Mouse (Mus musculus): ENCODE data around the gene Trp53tg5. TPM values are rescaled to one million over a fixed set of nuclear protein-coding genes. Genes with fewer than 3 reads are reported as not detected.

Trp53tg5 gene
- polyA plus RNA-seq, 1 experiment from 2014 or later = not detected

DNA sequence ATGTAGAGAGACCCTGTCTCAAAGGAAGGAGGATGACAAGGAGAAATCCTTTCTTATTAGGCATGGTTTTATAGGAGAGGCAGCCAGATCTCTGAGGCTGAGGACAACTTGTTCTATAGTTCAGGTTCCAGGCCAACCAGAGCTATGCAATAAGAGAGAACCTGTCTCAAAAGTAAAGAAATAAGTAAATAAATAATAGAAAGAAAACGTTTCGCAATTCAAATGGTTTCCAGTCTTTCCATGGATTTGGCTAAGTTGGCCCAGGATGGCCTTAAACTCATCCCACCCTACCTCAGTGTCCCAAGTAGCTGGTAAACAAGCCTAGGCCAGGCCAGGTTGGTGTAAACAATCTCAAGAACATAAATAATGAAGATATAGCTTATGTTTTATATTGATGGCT is 28.8 kb downstream of the Trp53tg5 start:
- WGBS = 89% methylated on average over 2 of the region's 2 CpGs
- no peaks in the 10 kb centered on the region for H3K9me3 ChIP-seq (replicated peaks)
- H3K27me3 ChIP-seq = peaks cover 4% of the 10 kb centered on the region; the same call in 1 of the 2 replicates
- no peak overlapping the region for H3K4me2 ChIP-seq
- no peak overlapping the region for H3K9ac ChIP-seq
- H3K4me1 ChIP-seq = peaks cover 38% of the 10 kb centered on the region
- H3K4me3 ChIP-seq (replicated peaks) = no peak overlapping the region
- H3K36me3 ChIP-seq = no peaks in the 10 kb centered on the region
- ATAC-seq (replicated peaks; ENCODE audit: low FRiP score) = no peak
- no peak overlapping the region for H3K27ac ChIP-seq

DNA sequence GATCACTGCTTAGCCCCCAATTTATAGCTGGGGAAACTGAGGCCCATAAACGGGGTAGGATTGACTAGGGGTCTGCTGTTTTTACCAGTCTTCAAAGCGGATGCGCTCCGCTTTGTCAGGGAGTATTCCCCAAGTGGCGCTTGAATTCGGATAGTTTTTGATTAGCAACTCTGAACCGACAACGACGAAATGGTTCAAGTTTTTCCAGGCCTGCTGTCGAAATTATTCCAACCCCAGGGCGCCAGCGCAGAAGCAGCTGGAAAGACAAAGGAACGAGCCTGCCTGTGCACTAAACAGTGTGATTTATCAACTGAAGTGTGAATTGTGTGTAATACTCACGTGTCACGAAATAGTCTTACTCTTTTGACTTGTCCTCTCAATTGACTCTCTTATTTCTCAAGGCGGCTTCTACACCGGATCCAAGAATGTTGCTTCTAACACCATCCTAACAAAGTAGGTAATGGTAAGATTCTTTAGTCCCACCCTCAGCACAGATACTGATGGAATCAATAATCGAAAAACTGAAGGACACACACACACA is 30.0 kb downstream of the Trp53tg5 start, which contains the start of gene Sdc4:
Gene Sdc4 (minus strand): TSS at position 428 of the 541 bp plus-strand sequence.
- peak within 1 kb of the TSS; percentile 86 for H3K27ac ChIP-seq
- H3K36me3 ChIP-seq = no peaks in the 10 kb centered on the region
- ATAC-seq (replicated peaks; ENCODE audit: low FRiP score) = no peak
- H3K27me3 ChIP-seq = peaks cover 4% of the 10 kb centered on the region; the same call in 1 of the 2 replicates
- peaks cover 49% of the 10 kb centered on the region for H3K4me1 ChIP-seq
- H3K4me2 ChIP-seq = peak within 1 kb of the TSS; percentile 78
- WGBS = 8% methylated on average over 18 of the region's 18 CpGs
- H3K9ac ChIP-seq = peak within 1 kb of the TSS; percentile 72
- no peaks in the 10 kb centered on the region for H3K9me3 ChIP-seq (replicated peaks)
- H3K4me3 ChIP-seq (replicated peaks) = peak within 1 kb of the TSS; percentile 63

DNA sequence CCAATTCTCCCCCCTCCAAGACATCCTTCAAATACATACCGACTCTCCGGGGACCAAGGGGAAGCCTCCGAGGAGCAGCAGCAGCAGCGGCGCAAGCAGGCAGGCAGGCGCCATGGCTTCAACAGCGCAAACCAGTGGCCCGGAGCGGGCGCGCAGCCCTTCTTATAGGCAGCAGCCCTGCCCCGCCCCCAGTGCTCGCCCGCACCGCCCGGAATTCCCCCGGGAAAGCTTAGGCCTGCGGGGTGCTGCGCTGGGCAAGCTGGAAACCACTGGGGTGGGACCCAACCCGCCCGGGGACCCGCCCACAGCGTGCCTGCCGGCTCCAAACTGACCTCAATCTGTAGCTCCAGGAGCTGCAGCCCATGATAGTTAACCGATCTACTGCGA is 30.5 kb downstream of the Trp53tg5 start:
- under 1% methylated on average over 26 of the region's 26 CpGs for WGBS
- Histone ChIP-seq H3K27ac (peak overlapping the region; percentile 86), H3K4me3 (replicated peaks) (peak overlapping the region; percentile 63), H3K4me2 (peak overlapping the region; percentile 78), H3K9me3 (replicated peaks) (no peaks in the 10 kb centered on the region), H3K27me3 (peaks cover 4% of the 10 kb centered on the region; the same call in 1 of the 2 replicates), H3K36me3 (no peaks in the 10 kb centered on the region), H3K9ac (peak overlapping the region; percentile 72), H3K4me1 (peaks cover 54% of the 10 kb centered on the region)
- ATAC-seq (replicated peaks; ENCODE audit: low FRiP score) = peak; percentile 93

DNA sequence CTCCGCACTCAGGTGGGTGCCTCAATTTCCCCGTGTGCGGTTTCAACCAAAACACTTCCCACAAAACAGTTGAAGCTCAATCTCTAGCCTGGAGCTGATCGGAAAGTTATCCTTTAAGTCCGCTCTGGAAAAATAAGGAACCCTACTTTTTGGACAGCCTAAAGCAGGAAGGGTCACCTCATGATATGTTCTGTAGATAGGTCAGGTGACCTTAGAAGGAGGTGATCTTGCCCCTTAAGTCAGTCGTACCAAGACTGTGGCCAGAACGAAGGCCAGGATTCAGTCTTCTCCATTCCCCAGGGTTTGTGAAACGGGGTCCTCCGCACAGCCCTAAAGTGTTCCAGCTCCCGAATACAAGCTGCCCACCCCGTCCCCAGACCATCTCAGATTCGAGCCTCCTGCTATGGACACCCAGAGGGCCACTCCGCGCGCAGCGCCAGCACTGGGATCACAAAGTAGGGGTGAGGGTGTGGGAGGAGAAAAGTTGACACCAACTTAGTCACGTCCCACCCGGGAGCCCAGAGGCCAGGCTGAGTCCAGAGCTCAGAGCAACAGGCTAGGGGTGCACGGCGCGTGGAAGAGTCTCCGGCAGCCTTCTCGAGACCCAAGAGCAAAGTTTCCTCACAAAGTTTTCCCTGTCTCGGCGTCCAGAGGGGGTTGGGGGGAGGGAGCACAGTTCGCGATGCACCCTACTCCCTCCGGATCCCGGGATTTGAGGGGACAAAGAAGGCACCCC is 31.0 kb downstream of the Trp53tg5 start:
- ATAC-seq (replicated peaks; ENCODE audit: low FRiP score) = peak; percentile 58
- H3K27ac ChIP-seq = peak overlapping the region; percentile 86
- peaks cover 4% of the 10 kb centered on the region; the same call in 1 of the 2 replicates for H3K27me3 ChIP-seq
- WGBS = 2% methylated on average over 29 of the region's 29 CpGs
- no peaks in the 10 kb centered on the region for H3K9me3 ChIP-seq (replicated peaks)
- no peaks in the 10 kb centered on the region for H3K36me3 ChIP-seq
- H3K4me1 ChIP-seq = peaks cover 60% of the 10 kb centered on the region
- peak overlapping the region; percentile 63 for H3K4me3 ChIP-seq (replicated peaks)
- H3K9ac ChIP-seq = peak overlapping the region; percentile 72
- H3K4me2 ChIP-seq = peak overlapping the region; percentile 78

DNA sequence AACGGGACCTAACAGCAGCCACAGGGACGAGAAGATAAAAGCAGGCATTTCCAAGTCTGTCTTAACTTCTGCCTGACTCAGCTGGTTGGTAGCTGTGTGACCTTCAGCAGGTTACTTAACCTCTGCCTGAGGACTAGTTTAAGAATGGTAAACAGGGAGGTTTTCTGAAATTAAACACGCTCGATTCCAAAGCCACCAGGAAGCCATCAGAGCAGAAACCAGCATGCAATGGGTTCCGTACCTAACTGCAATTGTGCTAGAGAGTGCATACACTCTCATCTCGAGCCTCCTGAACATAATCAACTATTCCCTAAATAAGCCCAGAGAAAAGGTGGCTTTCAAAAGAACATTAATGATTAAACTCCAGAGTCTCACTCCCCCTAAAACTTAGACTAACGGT is 31.8 kb downstream of the Trp53tg5 start:
- Histone ChIP-seq H3K4me2 (peak overlapping the region; percentile 78), H3K27ac (peak overlapping the region; percentile 86), H3K36me3 (no peaks in the 10 kb centered on the region), H3K4me3 (replicated peaks) (peak overlapping the region; percentile 63), H3K9ac (peak overlapping the region; percentile 72), H3K9me3 (replicated peaks) (no peaks in the 10 kb centered on the region), H3K4me1 (peaks cover 67% of the 10 kb centered on the region), H3K27me3 (peaks cover 4% of the 10 kb centered on the region; the same call in 1 of the 2 replicates)
- WGBS = 27% methylated on average over 7 of the region's 7 CpGs
- ATAC-seq (replicated peaks; ENCODE audit: low FRiP score) = no peak

DNA sequence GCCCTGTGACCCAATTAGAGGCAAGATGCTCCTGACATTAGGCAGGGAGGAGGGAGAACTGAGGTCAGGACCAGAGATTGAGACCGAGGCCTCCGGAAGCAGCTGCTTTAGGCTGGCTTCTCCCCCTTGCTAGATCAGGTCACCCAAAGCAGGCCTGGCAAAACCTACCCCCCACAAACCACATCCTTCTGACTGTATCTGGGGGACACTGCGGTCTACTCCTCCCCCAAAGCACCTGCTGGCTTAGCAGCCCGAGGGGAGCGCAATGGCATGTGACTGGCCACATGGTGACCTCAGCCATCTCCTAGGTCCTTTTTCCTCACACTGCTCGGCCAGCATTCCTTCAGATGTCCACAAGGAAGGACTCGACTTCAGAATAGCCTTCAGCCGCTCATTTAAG is 32.4 kb downstream of the Trp53tg5 start:
- H3K9ac ChIP-seq = peak overlapping the region; percentile 72
- no peak for ATAC-seq (replicated peaks; ENCODE audit: low FRiP score)
- H3K27ac ChIP-seq = peak overlapping the region; percentile 86
- WGBS = 25% methylated on average over 8 of the region's 8 CpGs
- no peaks in the 10 kb centered on the region for H3K36me3 ChIP-seq
- H3K9me3 ChIP-seq (replicated peaks) = no peaks in the 10 kb centered on the region
- H3K4me3 ChIP-seq (replicated peaks) = peak overlapping the region; percentile 63
- peaks cover 73% of the 10 kb centered on the region for H3K4me1 ChIP-seq
- peak overlapping the region; percentile 78 for H3K4me2 ChIP-seq
- peaks cover 4% of the 10 kb centered on the region; the same call in 1 of the 2 replicates for H3K27me3 ChIP-seq

DNA sequence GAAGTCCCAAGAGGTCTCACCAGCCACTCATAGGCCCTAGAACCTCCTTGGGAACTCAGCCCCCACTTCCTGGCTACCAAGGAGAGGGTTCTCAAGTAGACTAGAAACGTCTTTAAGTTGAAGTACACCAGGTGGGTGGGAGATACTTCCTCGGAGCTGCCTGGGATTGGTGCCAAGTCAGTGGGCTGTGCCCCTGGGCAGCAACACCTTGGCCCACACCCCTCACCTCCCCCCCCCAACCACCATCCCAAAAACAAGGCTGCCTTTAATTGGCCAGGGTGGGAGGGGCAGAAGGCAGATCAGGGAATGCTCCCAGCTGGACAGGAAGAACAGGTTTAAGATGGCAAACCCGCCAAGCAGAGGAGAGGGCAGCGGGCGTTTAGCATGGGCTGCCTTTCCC is 33.2 kb downstream of the Trp53tg5 start:
- no peaks in the 10 kb centered on the region for H3K9me3 ChIP-seq (replicated peaks)
- H3K27ac ChIP-seq = peak overlapping the region; percentile 86; the same call in 1 of the 2 replicates
- H3K4me3 ChIP-seq (replicated peaks) = peak overlapping the region; percentile 63
- H3K4me1 ChIP-seq = peaks cover 82% of the 10 kb centered on the region
- peak overlapping the region; percentile 78 for H3K4me2 ChIP-seq
- no peak for ATAC-seq (replicated peaks; ENCODE audit: low FRiP score)
- no peaks in the 10 kb centered on the region for H3K36me3 ChIP-seq
- H3K9ac ChIP-seq = no peak overlapping the region
- peaks cover 4% of the 10 kb centered on the region; the same call in 1 of the 2 replicates for H3K27me3 ChIP-seq
- WGBS = 52% methylated on average over 5 of the region's 5 CpGs

DNA sequence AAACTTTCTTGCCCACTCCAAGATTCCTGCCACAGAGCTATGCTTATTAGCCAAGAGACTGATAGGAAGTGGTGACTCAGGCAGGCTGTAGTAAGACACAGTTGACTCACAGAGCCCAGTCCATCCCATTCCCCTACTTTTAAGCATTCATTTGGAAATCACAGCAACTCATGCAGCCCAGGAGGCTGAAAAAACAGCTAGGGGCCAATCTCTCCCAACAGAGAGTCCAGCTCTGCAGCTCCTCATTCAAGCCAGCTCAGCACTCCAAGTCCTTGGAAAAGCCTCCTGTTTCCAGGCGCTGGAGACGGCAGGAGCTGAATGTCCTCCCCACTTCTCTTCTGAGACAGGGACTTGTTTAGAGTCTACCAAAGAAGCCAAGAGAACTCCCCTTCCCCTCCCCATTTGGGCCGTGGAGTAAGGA is 34.5 kb downstream of the Trp53tg5 start:
- 64% methylated on average over 3 of the region's 3 CpGs for WGBS
- no peak for ATAC-seq (replicated peaks; ENCODE audit: low FRiP score)
- Histone ChIP-seq H3K4me2 (peak overlapping the region; percentile 78), H3K9me3 (replicated peaks) (no peaks in the 10 kb centered on the region), H3K4me1 (peaks cover 95% of the 10 kb centered on the region), H3K36me3 (no peaks in the 10 kb centered on the region), H3K27me3 (peaks cover 4% of the 10 kb centered on the region; the same call in 1 of the 2 replicates), H3K9ac (0 out of 2 replicates have a peak overlapping the region, but pooled peaks have one; percentile 21), H3K4me3 (replicated peaks) (no peak overlapping the region; the same call in none of the 2 replicates), H3K27ac (peak overlapping the region; percentile 93)

DNA sequence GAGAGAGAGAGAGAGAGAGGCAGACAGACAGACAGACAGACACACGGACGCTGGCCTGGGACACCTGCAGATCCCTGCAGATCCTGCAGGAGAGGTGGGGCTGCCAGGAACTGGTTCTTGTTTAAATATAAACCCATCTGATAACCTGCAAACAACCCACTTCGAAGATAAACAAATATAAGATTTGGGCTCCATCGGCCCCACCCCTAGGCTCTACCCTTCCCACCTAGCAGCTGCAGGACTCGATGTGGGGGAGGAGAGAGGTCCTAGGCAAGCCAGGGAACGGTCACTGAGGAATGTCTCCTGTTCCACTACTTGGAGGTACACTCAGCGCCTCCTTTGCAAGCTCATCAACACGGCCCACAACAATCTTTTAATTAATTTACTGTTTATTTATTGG is 35.3 kb downstream of the Trp53tg5 start:
- Histone ChIP-seq H3K9me3 (replicated peaks) (no peaks in the 10 kb centered on the region), H3K4me1 (peaks cover 96% of the 10 kb centered on the region), H3K4me3 (replicated peaks) (peak overlapping the region; percentile 10; the same call in 1 of the 2 replicates), H3K9ac (0 out of 2 replicates have a peak overlapping the region, but pooled peaks have one; percentile 21), H3K4me2 (peak overlapping the region; percentile 78), H3K27me3 (peaks cover 4% of the 10 kb centered on the region; the same call in 1 of the 2 replicates), H3K27ac (peak overlapping the region; percentile 93), H3K36me3 (no peaks in the 10 kb centered on the region)
- no peak for ATAC-seq (replicated peaks; ENCODE audit: low FRiP score)
- 29% methylated on average over 8 of the region's 8 CpGs for WGBS

DNA sequence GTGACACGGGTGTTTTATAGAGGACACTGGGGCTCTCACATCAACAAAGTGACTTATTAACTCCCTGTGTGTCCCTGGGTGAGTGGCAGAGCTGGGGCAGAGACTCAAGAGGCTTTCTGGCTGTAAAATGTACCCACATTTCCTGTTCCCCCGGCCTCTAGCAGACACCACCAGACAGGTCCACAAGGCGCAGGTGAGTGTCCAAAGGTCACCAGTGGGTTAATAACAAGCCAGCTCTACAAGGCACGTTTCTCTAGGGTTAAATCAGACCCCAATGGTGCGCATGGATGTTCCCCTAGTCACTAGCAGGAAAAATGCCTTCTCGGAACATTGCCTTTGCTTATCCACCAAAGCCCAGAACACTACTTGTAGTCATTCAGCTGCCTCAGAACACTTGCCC is 35.8 kb downstream of the Trp53tg5 start:
- Histone ChIP-seq H3K27ac (peak overlapping the region; percentile 93), H3K27me3 (peaks cover 4% of the 10 kb centered on the region; the same call in 1 of the 2 replicates), H3K4me3 (replicated peaks) (no peak overlapping the region), H3K4me1 (peaks cover 99% of the 10 kb centered on the region), H3K36me3 (no peaks in the 10 kb centered on the region), H3K4me2 (peak overlapping the region; percentile 78), H3K9me3 (replicated peaks) (no peaks in the 10 kb centered on the region), H3K9ac (no peak overlapping the region)
- ATAC-seq (replicated peaks; ENCODE audit: low FRiP score) = peak; percentile 7; the same call in 1 of the 2 replicates
- 13% methylated on average over 6 of the region's 6 CpGs for WGBS

DNA sequence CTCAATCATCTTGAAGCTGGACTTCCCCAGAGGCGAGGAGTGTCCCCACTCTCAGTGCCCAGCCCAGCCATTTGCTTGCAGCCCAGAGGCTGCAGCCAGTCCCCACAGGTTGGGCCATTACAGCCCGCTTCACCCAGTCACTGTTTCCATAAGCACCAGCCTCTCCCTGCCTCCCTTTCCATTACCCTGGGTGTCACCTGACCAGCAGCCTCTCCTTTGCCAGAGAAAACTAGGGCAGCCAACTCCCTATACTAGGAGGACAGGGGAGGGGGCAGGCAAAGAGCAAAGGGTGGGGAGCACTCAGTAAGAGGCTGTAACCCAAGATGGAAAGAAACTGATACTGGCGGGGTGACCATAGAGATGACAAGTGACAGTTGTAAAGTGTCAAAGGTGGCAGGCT is 36.6 kb downstream of the Trp53tg5 start:
- H3K9ac ChIP-seq = 0 out of 2 replicates have a peak overlapping the region, but pooled peaks have one; percentile 22
- peaks cover 100% of the 10 kb centered on the region for H3K4me1 ChIP-seq
- WGBS = 21% methylated on average over 3 of the region's 3 CpGs
- H3K27me3 ChIP-seq = peaks cover 4% of the 10 kb centered on the region; the same call in 1 of the 2 replicates
- no peaks in the 10 kb centered on the region for H3K36me3 ChIP-seq
- peak overlapping the region; percentile 78 for H3K4me2 ChIP-seq
- no peaks in the 10 kb centered on the region for H3K9me3 ChIP-seq (replicated peaks)
- 0 out of 2 replicates have a peak overlapping the region, but pooled peaks have one; percentile 7 for H3K4me3 ChIP-seq (replicated peaks)
- peak; percentile 59 for ATAC-seq (replicated peaks; ENCODE audit: low FRiP score)
- H3K27ac ChIP-seq = peak overlapping the region; percentile 93

Measured in kidney, embryonic 15.5 days (tissue).